Mouse (Mus musculus): ENCODE data around the gene Fam3b. TPM values are rescaled to one million over a fixed set of nuclear protein-coding genes. Genes with fewer than 3 reads are reported as not detected.

The Fam3b gene
- total and polyA plus RNA-seq, 3 experiments = 20.6 to 21.2 TPM; not detected in 1

GRCm38 (mm10) chr16:97437448-97438056, 77.1 kb downstream of the Fam3b start:
- no peak for DNase-seq (ENCODE audit: low read depth, low spot score)
- H3K4me3 ChIP-seq (ENCODE audit: control insufficient read depth in 1 of 2, insufficient read depth in 1 of 2, low read depth in 2 of 2, low read length in 2 of 2) = no peak overlapping the region
- no peaks in the 10 kb centered on the region for H3K79me2 ChIP-seq (ENCODE audit: control insufficient read depth, insufficient read depth, low read length, poor library complexity)
- peaks cover 0 to 2% of the 10 kb centered on the region in 2 experiments; a peak in 1 of 4 replicates for H3K4me1 ChIP-seq (ENCODE audit: control insufficient read depth in 1 of 2, insufficient read depth in 2 of 2, low read length in 2 of 2)
- H3K36me3 ChIP-seq (ENCODE audit: control insufficient read depth in 1 of 2, insufficient read depth in 2 of 2, low read length in 2 of 2) = no peaks in the 10 kb centered on the region
- TF ChIP-seq POLR2AphosphoS5 (IDR thresholded peaks at IDR 0.05; ENCODE audit: borderline replicate concordance, low read depth, low read length) (no peak), MYB (IDR thresholded peaks at IDR 0.05; ENCODE audit: low read depth, low read length) (no peak), MXI1 (IDR thresholded peaks at IDR 0.05; ENCODE audit: low read depth, low read length) (no peak), GATA1 (IDR thresholded peaks at IDR 0.05; ENCODE audit: low read depth, low read length) (no peak), TAL1 (IDR thresholded peaks at IDR 0.05; ENCODE audit: low read length) (no peak), USF1 (IDR thresholded peaks at IDR 0.05; ENCODE audit: low read depth, low read length) (no peak)
- H3K27ac ChIP-seq (ENCODE audit: control insufficient read depth, low read depth, low read length) = no peak overlapping the region
- no peak overlapping the region for H3K9ac ChIP-seq (ENCODE audit: control insufficient read depth, low read depth, low read length, poor library complexity, severe bottlenecking)
- H3K27me3 ChIP-seq (ENCODE audit: control insufficient read depth in 1 of 2, insufficient read depth in 2 of 2, low read length in 2 of 2) = no peaks in the 10 kb centered on the region; a peak in 1 of 4 replicates
- H3K9me3 ChIP-seq (replicated peaks; ENCODE audit: insufficient read depth, low read length) = no peaks in the 10 kb centered on the region

DNA sequence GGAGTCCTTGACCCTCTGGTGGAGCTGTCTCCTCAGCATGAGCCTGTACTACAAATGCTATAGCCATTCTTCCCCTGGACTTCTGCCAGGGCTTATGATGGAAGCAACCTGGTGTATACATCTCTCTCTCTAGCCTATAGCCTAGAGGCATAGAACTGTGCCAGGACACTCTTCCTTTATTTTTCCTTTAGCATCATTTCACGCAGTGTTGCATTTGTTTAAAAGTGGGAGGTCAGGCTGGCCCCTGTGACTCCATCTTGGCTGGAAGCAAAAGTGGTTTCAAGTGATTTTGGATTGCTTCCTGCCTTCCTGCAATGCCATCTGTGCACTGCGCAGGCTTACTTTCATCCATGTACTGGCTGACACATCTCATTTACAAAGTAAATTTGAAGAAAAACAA, 80.4 kb downstream of the Fam3b start:
- no peak for DNase-seq (ENCODE audit: low read depth, low spot score)
- H3K27me3 ChIP-seq (ENCODE audit: control insufficient read depth in 1 of 2, insufficient read depth in 2 of 2, low read length in 2 of 2) = no peaks in the 10 kb centered on the region; a peak in 1 of 4 replicates
- H3K27ac ChIP-seq (ENCODE audit: control insufficient read depth, low read depth, low read length) = no peak overlapping the region
- H3K9me3 ChIP-seq (replicated peaks; ENCODE audit: insufficient read depth, low read length) = no peaks in the 10 kb centered on the region
- no peaks in the 10 kb centered on the region for H3K79me2 ChIP-seq (ENCODE audit: control insufficient read depth, insufficient read depth, low read length, poor library complexity)
- peaks cover 0 to 3% of the 10 kb centered on the region in 2 experiments; a peak in 1 of 4 replicates for H3K36me3 ChIP-seq (ENCODE audit: control insufficient read depth in 1 of 2, insufficient read depth in 2 of 2, low read length in 2 of 2)
- H3K4me3 ChIP-seq (ENCODE audit: control insufficient read depth in 1 of 2, insufficient read depth in 1 of 2, low read depth in 2 of 2, low read length in 2 of 2) = no peak overlapping the region
- H3K4me1 ChIP-seq (ENCODE audit: control insufficient read depth in 1 of 2, insufficient read depth in 2 of 2, low read length in 2 of 2) = peaks cover 5 to 7% of the 10 kb centered on the region in 2 experiments; a peak in 2 of 4 replicates
- TF ChIP-seq ZKSCAN1 (IDR thresholded peaks at IDR 0.05; ENCODE audit: low read depth, low read length) (no peak), E2F4 (IDR thresholded peaks at IDR 0.05; ENCODE audit: borderline replicate concordance, low read depth, low read length) (no peak), MAFK (IDR thresholded peaks at IDR 0.05; ENCODE audit: borderline replicate concordance, low read depth, low read length) (no peak), TCF12 (IDR thresholded peaks at IDR 0.05; ENCODE audit: low read depth, low read length) (no peak), SMC3 (IDR thresholded peaks at IDR 0.05; ENCODE audit: low read depth, low read length) (no peak), GATA1 (IDR thresholded peaks at IDR 0.05; ENCODE audit: low read depth, low read length) (no peak), POLR2AphosphoS5 (IDR thresholded peaks at IDR 0.05; ENCODE audit: borderline replicate concordance, low read depth, low read length) (no peak), EP300 (IDR thresholded peaks at IDR 0.05; ENCODE audit: low read depth in 1 of 2, low read length in 2 of 2) (no peak), MEF2A (IDR thresholded peaks at IDR 0.05; ENCODE audit: extremely low read depth, insufficient replicate concordance, low read depth, low read length, poor library complexity, severe bottlenecking) (no peak), KAT2A (conservative IDR thresholded peaks at IDR 0.05; ENCODE audit: low read depth, low read length) (no peak), ZNF384 (IDR thresholded peaks at IDR 0.05; ENCODE audit: low read depth, low read length) (no peak), ELF1 (IDR thresholded peaks at IDR 0.05; ENCODE audit: low read depth, low read length) (no peak), RAD21 (IDR thresholded peaks at IDR 0.05; ENCODE audit: low read depth, low read length) (no peak), ZMIZ1 (IDR thresholded peaks at IDR 0.05; ENCODE audit: low read depth, low read length) (no peak), NELFE (IDR thresholded peaks at IDR 0.05; ENCODE audit: low read depth, low read length) (no peak)
- no peak overlapping the region for H3K9ac ChIP-seq (ENCODE audit: control insufficient read depth, low read depth, low read length, poor library complexity, severe bottlenecking)
